Mouse (Mus musculus): Measurements from ENCODE around the gene Rbm20.

DNA sequence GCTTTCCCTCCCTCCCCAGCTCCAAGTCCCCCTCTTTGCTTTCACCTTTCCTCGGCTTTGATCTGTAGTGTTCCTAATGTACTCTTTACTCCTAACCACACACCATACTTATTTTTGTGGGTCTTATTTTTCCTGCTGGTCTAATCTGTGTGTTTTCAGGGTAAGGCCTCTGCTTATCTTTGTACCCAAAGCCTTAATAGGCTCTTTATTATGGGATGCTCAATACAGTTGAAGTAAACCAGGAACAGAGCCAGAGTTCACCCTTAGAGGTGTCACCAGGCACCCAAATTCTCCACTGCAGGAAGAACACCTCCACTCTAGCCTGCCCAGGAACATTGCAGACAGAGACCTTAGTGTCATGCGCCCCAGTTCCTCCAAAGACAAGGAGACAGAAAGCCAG, 214.5 kb downstream of the Rbm20 start:
- TF ChIP-seq CTCF (IDR thresholded peaks at IDR 0.05; ENCODE audit: low read depth, low read length), result no peak
- TF ChIP-seq POLR2A (IDR thresholded peaks at IDR 0.05; ENCODE audit: borderline replicate concordance, low read depth, low read length), result no peak

Measured in bone marrow macrophage, adult 2 months (primary cell).